Mouse (Mus musculus): ENCODE measurements around the gene Nfatc2ip.

- no peak for TF ChIP-seq CTCF (IDR thresholded peaks at IDR 0.05; ENCODE audit: low read depth, low read length)
- TF ChIP-seq POLR2A (IDR thresholded peaks at IDR 0.05; ENCODE audit: extremely low read depth, insufficient read depth, low read length), result no peak
Measured at GRCm38 (mm10) chr7:126367636-126368035, 28.9 kb downstream of the Nfatc2ip start.
